Mouse (Mus musculus) stomach, embryonic 15.5 days (tissue): Measurements from ENCODE around the gene Rbm4. TPM values are rescaled to one million over a fixed set of nuclear protein-coding genes. Genes with fewer than 3 reads are reported as not detected.

ENCODE experiments used
- ATAC-seq: fragments of 200-750 bp; cut with Nextera tagmentation; 2 replicates; pipeline ENCODE4 v1.8.0; 2017; ENCODE audit warnings: low read depth, moderate number of reproducible peaks, moderate TSS enrichment; ENCODE audit not compliant: insufficient read depth, low FRiP score
- H3K27ac ChIP-seq: fragments of 300-500 bp; sonication (generic); 2 replicates; pipeline ENCODE4 v1.5.1; 2015; ENCODE audit warnings: mild to moderate bottlenecking, inconsistent platforms
- H3K27me3 ChIP-seq: fragments of 300-500 bp; sonication (generic); replicated peaks from 2 replicates; pipeline ENCODE4 v1.6.1; 2015; ENCODE audit warnings: inconsistent platforms
- H3K36me3 ChIP-seq: fragments of 300-500 bp; sonication (generic); 2 replicates; pipeline ENCODE4 v1.6.1; 2015; ENCODE audit warnings: inconsistent platforms
- H3K4me1 ChIP-seq: fragments of 300-500 bp; sonication (generic); 2 replicates; pipeline ENCODE4 v1.6.1; 2015; ENCODE audit warnings: inconsistent platforms
- H3K4me2 ChIP-seq: fragments of 300-500 bp; sonication (generic); 2 replicates; pipeline ENCODE4 v1.6.1; 2015; ENCODE audit warnings: mild to moderate bottlenecking, inconsistent platforms
- H3K4me3 ChIP-seq: fragments of 300-500 bp; sonication (generic); replicated peaks from 2 replicates; pipeline ENCODE4 v1.5.1; 2015; ENCODE audit warnings: inconsistent platforms
- H3K9ac ChIP-seq: fragments of 300-500 bp; sonication (generic); 2 replicates; pipeline ENCODE4 v1.6.1; 2015; ENCODE audit warnings: inconsistent platforms
- H3K9me3 ChIP-seq: fragments of 300-500 bp; sonication (generic); 2 replicates; pipeline ENCODE4 v1.6.1; 2016; ENCODE audit warnings: inconsistent platforms
- WGBS: fragments of 180-500 bp; shearing (Covaris S2); methylation state at CpG from one replicate; pipeline ENCODE4 v1.1.7; 2015; 5-methylcytosine and 5-hydroxymethylcytosine counted together
- polyA plus RNA-seq: library from polyadenylated mRNA; unstranded; fragments of >200 nt; fragmentation: Nextera tagmentation; extraction: Ambion mirVana; gene quantifications from 2 replicates; pipeline ENCODE4 v1.2.1, GENCODE M21; 2015

Rbm4 gene
- polyA plus RNA-seq, 1 experiment from 2014 or later, result 52.2 TPM

- WGBS, result 84% methylated on average over 13 of the region's 13 CpGs
- Histone ChIP-seq H3K4me1 (no peaks in the 10 kb centered on the region), H3K27ac (no peak overlapping the region), H3K36me3 (0 out of 2 replicates have a peak, but pooled peaks cover 8% of the 10 kb centered on the region), H3K4me3 (no peak overlapping the region), H3K27me3 (no peaks in the 10 kb centered on the region), H3K9ac (no peak overlapping the region), H3K9me3 (no peaks in the 10 kb centered on the region), H3K4me2 (no peak overlapping the region)
- no peak for ATAC-seq
These were observed 55.8 kb downstream of the Rbm4 start for GRCm38 (mm10) chr19:4737866-4738265.

Other genes with a start within 250 kb of the Rbm4 start
- gene Lrfn4, start 178.2 kb downstream of the Rbm4 start, polyA plus RNA-seq, result 5.7 and 6.1 TPM in 2 replicates
- 66.1 and 66.8 TPM in 2 replicates for gene Rce1, start 168.3 kb downstream of the Rbm4 start, polyA plus RNA-seq
- 2.3 and 3.6 TPM in 2 replicates for gene Gm960, start 95.2 kb downstream of the Rbm4 start, polyA plus RNA-seq
- gene Sptbn2, start 82.7 kb downstream of the Rbm4 start, polyA plus RNA-seq, result 2.8 and 2.9 TPM in 2 replicates
- gene Rbm4b, start 37.4 kb downstream of the Rbm4 start, polyA plus RNA-seq, result 57.7 and 59.7 TPM in 2 replicates
- 29.9 and 38.0 TPM in 2 replicates for gene Gm21992, start 17.7 kb upstream of the Rbm4 start, polyA plus RNA-seq
- 70.3 and 75.2 TPM in 2 replicates for gene Rbm14, start 17.7 kb upstream of the Rbm4 start, polyA plus RNA-seq
- 51.1 and 54.1 TPM in 2 replicates for gene Ccs, start 45.4 kb upstream of the Rbm4 start, polyA plus RNA-seq
- gene Ccdc87, start 45.5 kb upstream of the Rbm4 start, polyA plus RNA-seq, result 0.12 TPM in 1 of 2 replicates, not detected in the other
- gene Ctsf, start 61.2 kb upstream of the Rbm4 start, polyA plus RNA-seq, result 24.9 and 34.0 TPM in 2 replicates
- 2.3 and 2.5 TPM in 2 replicates for gene Actn3, start 84.0 kb upstream of the Rbm4 start, polyA plus RNA-seq
- 11.4 and 11.6 TPM in 2 replicates for gene Zdhhc24, start 84.8 kb upstream of the Rbm4 start, polyA plus RNA-seq
- gene Bbs1, start 112.7 kb upstream of the Rbm4 start, polyA plus RNA-seq, result 2.7 and 3.0 TPM in 2 replicates
- 107 and 122 TPM in 2 replicates for gene Dpp3, start 134.4 kb upstream of the Rbm4 start, polyA plus RNA-seq
- gene Peli3, start 149.2 kb upstream of the Rbm4 start, polyA plus RNA-seq, result 1.7 and 1.9 TPM in 2 replicates
- 95.8 and 100 TPM in 2 replicates for gene Mrpl11, start 168.2 kb upstream of the Rbm4 start, polyA plus RNA-seq
- 0.22 and 0.24 TPM in 2 replicates for gene Npas4, start 196.4 kb upstream of the Rbm4 start, polyA plus RNA-seq
- gene Slc29a2, start 230.0 kb upstream of the Rbm4 start, polyA plus RNA-seq, result 3.6 and 3.7 TPM in 2 replicates
- gene B4gat1, start 244.9 kb upstream of the Rbm4 start, polyA plus RNA-seq, result 38.7 and 42.1 TPM in 2 replicates
- gene AC124502.3, start 245.0 kb upstream of the Rbm4 start, polyA plus RNA-seq, result 2.2 and 2.3 TPM in 2 replicates
- gene Brms1, start 247.5 kb upstream of the Rbm4 start, polyA plus RNA-seq, result 39.5 and 39.9 TPM in 2 replicates